Mouse (Mus musculus): ENCODE results near the gene Tex46. TPM values are rescaled to one million over a fixed set of nuclear protein-coding genes. Genes with fewer than 3 reads are reported as not detected.
A peak's percentile ranks its signal among the peaks of the same experiment; 100 is the strongest.

Tex46 gene
- polyA plus RNA-seq (2012; rRNA removed), result not detected in 2 replicates

GRCm38 (mm10) chr4:136610387-136610856 lies at the start of gene Tex46:
Gene Tex46 (plus strand): TSS chr4:136610437.
- WGBS, result 50% methylated on average over 4 of the region's 4 CpGs
- DNase-seq (ENCODE audit: low read depth, low spot score), result no peak

- DNase-seq (ENCODE audit: low read depth, low spot score), result no peak
- 81% methylated on average over 6 of the region's 6 CpGs for whole genome bisulfite sequencing
These were observed 47.5 kb upstream of the Tex46 start for GRCm38 (mm10) chr4:136562755-136563154.

DNA sequence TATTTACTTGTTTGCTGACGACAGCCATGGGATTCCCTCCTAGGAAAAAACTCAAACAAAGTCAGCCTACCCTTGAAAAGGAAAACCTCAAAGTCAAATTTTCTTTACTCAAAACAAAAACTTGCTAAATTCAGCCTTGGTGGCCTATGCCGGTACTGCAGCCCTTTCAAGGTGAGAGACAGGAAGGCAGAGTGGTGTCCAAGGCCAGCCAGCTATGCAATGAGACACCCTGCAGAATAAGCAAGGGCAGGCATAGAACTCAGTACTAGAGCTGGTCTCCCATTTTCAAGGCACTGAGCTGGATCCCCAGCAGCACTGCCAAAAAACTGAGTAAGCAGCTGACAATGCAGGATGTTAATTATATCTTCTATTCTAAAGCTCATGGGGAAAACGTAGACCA lies 41.6 kb upstream of the Tex46 start:
- WGBS, result 79% methylated on average over 3 of the region's 3 CpGs
- DNase-seq (ENCODE audit: low read depth, low spot score), result no peak

- no peak for DNase-seq (ENCODE audit: low read depth, low spot score)
These were observed 40.2 kb upstream of the Tex46 start for GRCm38 (mm10) chr4:136569998-136570397.

- no peak for DNase-seq (ENCODE audit: low read depth, low spot score)
- WGBS, result 92% methylated on average over 3 of the region's 3 CpGs
These were observed 28.4 kb upstream of the Tex46 start for GRCm38 (mm10) chr4:136581885-136582284.

DNA sequence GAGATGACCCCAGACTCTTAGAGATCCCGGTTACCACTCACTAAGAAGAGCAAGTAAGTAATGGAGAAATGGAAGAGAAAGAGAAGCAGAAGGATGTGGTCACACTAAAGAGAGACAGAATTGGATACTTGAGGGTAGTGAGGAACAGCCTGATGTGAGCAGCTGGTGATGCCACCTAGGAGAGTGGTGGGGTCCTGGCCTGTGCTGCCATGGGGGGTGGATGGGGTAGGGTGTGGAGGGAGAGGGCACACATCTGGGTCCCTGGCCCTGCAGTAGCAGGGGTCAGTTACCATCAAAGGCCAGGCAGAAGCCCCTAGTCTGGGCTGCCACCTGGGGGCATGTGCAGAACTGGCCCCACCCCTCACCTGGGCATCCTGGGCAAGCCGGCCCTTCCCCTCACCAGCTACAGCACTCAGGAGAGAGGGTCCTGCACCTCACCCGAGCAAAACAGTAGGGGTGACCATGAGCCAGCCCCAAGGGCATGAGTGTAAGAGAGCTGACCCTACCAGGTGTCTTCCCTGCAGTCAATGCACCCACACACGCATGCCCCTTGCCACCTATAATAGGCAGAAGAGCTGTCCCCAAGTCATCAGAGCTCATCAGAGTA lies 22.9 kb upstream of the Tex46 start:
- no peak for DNase-seq (ENCODE audit: low read depth, low spot score)
- 82% methylated on average over 4 of the region's 4 CpGs for WGBS

DNA sequence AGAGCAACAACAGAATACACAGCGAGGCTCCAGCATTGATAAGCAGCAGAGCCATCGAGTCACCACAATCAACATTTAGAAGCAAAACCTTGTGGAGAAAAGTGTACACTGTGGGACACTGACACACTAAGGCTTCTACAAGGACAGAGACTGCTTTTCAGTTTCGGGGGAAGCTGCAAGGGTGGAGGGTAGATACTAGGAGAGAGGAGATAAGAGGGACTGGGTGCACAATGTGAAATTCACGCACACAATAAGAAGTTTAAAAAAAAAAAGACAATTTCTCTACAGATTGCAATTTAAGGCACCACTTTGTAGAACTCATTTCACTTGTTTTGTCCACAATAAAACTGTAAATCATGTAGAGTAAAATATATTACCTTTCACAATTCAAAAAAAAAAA lies 22.2 kb upstream of the Tex46 start:
- WGBS, result 89% methylated on average over 4 of the region's 4 CpGs

GRCm38 (mm10) chr4:136592111-136592510 lies 18.1 kb upstream of the Tex46 start:
- 55% methylated on average over 4 of the region's 4 CpGs for whole genome bisulfite sequencing
- DNase-seq (ENCODE audit: low read depth, low spot score), result no peak

More for the DNA sequence above, 22.2 kb upstream of the Tex46 start:
- DNase-seq (ENCODE audit: low read depth, low spot score), result no peak

- no peak for DNase-seq (ENCODE audit: low read depth, low spot score)
- 88% methylated on average over 2 of the region's 2 CpGs for WGBS
These were observed 16.2 kb upstream of the Tex46 start for GRCm38 (mm10) chr4:136594006-136594405.

DNA sequence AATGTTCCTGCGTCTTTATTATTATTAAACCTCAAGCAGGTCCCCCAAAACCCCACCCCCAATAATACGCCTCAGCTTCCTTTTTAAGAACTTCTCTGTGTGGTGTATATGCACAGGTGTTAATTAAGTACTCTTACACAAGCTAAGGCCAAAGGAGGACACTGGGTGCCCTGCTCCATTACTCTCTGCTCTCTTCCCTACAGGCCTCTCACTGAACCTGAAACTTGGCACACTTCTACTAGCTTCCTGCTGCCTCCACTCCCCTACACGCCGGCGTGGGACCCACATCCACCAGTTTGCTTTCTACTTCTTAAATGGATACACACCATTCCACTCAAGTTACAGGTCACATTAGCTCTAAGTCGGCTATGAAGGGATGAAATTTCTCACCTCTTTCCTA lies 15.0 kb upstream of the Tex46 start:
- 74% methylated on average over 6 of the region's 6 CpGs for WGBS
- no peak for DNase-seq (ENCODE audit: low read depth, low spot score)

GRCm38 (mm10) chr4:136598268-136598876 lies 11.9 kb upstream of the Tex46 start:
- DNase-seq (ENCODE audit: low read depth, low spot score), result no peak
- WGBS, result 69% methylated on average over 7 of the region's 7 CpGs

- WGBS, result 97% methylated on average over 3 of the region's 3 CpGs
- no peak for DNase-seq (ENCODE audit: low read depth, low spot score)
These were observed 10.4 kb upstream of the Tex46 start for GRCm38 (mm10) chr4:136599869-136600268.

DNA sequence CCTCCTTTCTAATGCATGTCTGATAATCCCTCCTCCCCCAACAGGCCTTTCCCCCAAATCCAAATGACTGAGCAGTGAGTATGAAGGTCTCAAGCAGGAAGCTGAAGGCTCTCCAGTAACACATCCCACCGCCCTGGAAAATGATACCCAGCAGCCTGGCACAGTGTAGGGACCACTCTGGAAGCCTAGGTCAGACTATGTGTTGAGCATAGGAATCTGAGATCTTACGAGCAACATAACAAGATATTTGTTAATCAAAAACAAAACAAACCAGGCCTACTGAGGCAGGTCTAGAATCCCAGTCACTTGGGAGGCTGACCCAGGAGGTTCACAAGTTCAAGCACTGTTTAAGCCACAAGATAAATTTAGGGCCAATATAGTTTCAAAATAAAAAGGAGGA lies 9.7 kb upstream of the Tex46 start:
- no peak for DNase-seq (ENCODE audit: low read depth, low spot score)
- 87% methylated on average over 2 of the region's 2 CpGs for WGBS

DNA sequence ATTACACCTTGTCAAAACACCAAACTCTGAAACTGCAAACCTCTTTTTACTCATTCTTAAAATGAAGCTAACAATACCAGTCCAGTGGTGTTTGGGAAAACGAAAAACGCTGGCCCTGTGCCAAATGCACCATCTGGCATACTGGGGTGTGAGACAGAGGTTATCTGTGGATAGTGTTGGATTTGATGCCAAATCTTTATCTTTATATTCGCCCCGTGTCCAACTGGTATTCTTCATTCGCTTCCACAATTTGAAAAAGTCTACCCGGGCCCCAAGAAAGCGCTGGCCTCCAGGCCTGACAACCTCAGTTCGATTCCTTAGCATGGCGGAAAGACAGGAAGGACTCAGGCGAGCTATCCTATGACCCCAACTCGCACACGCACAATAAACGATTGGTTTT lies 8.8 kb upstream of the Tex46 start:
- under 1% methylated on average over 13 of the region's 13 CpGs for WGBS
- DNase-seq (ENCODE audit: low read depth, low spot score), result no peak

- WGBS, result under 1% methylated on average over 66 of the region's 68 CpGs
- DNase-seq (ENCODE audit: low read depth, low spot score), result no peak
These were observed 8.2 kb upstream of the Tex46 start for GRCm38 (mm10) chr4:136602018-136602554.

- WGBS, result 1% methylated on average over 45 of the region's 45 CpGs
- peak; percentile 73 for DNase-seq (ENCODE audit: low read depth, low spot score)
These were observed 7.7 kb upstream of the Tex46 start, which contains the start of gene Kdm1a for GRCm38 (mm10) chr4:136602568-136602967. Gene Kdm1a (minus strand): TSS chr4:136602723.

DNA sequence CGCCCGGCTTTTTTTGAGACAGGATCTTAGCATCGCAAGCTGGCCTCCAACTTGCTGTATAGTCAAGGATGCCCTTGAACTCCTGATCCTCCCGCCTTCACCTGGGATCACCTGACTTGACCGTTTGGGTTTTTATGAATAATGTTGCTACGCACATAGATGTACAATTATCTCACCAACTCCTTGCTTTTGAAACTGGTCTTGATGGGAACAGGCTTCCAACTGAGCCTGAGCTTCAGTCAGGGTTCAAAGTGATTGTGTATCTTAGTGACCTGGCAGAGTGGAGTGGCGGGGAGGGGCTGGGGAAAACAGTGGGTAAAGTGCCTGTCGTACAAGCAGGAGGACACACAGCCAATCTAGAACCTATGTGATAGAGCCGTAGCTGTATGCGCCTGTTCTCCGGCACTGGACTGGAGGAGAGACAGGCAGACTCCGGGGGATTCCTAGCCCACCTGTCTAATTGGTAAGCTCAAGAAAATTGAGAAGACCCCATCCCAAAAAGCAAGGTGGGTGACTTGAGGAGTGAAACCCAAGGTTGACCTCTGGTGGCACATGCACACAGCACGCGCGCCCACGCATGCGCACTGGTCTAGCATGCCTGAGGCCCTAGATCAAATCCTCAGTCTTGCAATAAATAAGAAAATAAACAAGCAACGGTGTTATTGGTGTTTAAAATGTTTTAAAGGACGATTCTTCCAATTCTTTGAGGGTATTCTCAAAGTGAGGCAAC lies 4.3 kb upstream of the Tex46 start:
- no peak for DNase-seq (ENCODE audit: low read depth, low spot score)
- WGBS, result 87% methylated on average over 19 of the region's 19 CpGs

GRCm38 (mm10) chr4:136613657-136614056 lies 3.4 kb downstream of the Tex46 start:
- WGBS, result 50% methylated on average over 7 of the region's 7 CpGs

GRCm38 (mm10) chr4:136621336-136621735 lies 11.1 kb downstream of the Tex46 start:
- peak; percentile 45 for DNase-seq (ENCODE audit: low read depth, low spot score)
- 0% methylated on average over 1 of the region's 1 CpGs for WGBS

More at GRCm38 (mm10) chr4:136613657-136614056, 3.4 kb downstream of the Tex46 start:
- no peak for DNase-seq (ENCODE audit: low read depth, low spot score)

DNA sequence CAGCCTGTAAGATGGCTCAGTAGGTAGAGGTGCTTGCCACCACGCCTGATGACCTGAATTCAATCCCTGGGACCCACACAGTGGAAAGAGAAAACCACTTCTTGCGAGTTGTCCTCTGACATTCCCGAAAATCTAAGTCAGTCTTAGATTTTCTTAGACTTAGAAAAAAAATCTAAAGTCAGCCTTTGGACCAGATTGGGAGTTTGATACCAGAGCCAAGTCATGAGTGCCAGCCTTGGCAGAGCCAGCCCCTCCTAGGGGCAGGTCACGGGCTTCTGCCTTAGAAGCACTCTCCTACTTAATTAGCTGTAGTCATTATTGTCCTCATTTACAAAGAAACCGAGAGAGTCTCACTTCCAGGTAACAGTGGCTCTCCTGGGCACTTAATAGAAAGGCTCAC lies 11.7 kb downstream of the Tex46 start:
- 53% methylated on average over 5 of the region's 5 CpGs for WGBS

More for the DNA sequence above, 11.7 kb downstream of the Tex46 start:
- DNase-seq (ENCODE audit: low read depth, low spot score), result no peak
